Mouse (Mus musculus) erythroblast, embryonic 14.5 days (primary cell): ENCODE measurements around the gene Ptpre.

ENCODE experiments used
- GATA1 ChIP-seq: IDR thresholded peaks from 2 replicates; pipeline ENCODE4 v1.6.1; 2012; ENCODE audit warnings: low read length, inconsistent platforms, mixed read lengths
- TAL1 ChIP-seq: IDR thresholded peaks from 3 replicates; pipeline ENCODE4 v1.6.1; 2012; ENCODE audit warnings: low read length, inconsistent platforms, mixed read lengths

DNA sequence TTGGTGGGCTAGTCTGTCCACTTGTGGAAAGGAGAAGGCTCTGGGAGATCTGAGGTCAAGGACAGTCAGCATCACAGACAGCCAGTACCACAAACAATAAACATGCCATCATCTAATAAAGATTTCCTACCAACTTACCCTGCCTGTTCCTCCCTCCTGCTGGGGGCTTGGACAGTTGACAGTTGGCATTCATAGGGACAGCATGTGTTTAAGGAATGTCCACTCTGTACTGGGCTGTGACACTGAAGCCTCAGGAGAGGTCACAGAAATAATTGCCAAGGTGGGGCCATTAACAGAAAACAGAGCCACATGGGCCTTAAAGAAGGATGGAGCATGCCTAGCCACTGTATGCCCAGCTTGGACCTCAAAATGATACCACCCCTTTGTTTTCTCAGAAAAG lies 34.1 kb downstream of the Ptpre start:
- TF ChIP-seq TAL1 (no peak), GATA1 (no peak)
